Mouse (Mus musculus) limb, embryonic 14.5 days (tissue): ENCODE measurements around the gene Bend3. TPM values are rescaled to one million over a fixed set of nuclear protein-coding genes. Genes with fewer than 3 reads are reported as not detected.

Source experiments
- ATAC-seq: fragments of 200-750 bp; cut with Nextera tagmentation; 2 replicates; pipeline ENCODE4 v1.8.0; 2017; ENCODE audit warnings: low read depth, moderate number of reproducible peaks, moderate TSS enrichment; ENCODE audit not compliant: low FRiP score
- DNase-seq: peaks from one replicate; pipeline ENCODE4 v3.0.0-alpha.2; 2015; ENCODE audit warnings: low spot score
- H3K27ac ChIP-seq: fragments of 300-500 bp; sonication (generic); replicated peaks from 2 replicates; pipeline ENCODE4 v1.5.1; 2014; ENCODE audit warnings: low read depth, mild to moderate bottlenecking, low read length, moderate library complexity, mixed read lengths
- H3K27me3 ChIP-seq: fragments of 300-500 bp; sonication (generic); 2 replicates; pipeline ENCODE4 v1.6.1; 2014; ENCODE audit warnings: low read length, mixed read lengths; ENCODE audit not compliant: control insufficient read depth, insufficient read depth
- H3K36me3 ChIP-seq: fragments of 300-500 bp; sonication (generic); 2 replicates; pipeline ENCODE4 v1.6.1; 2014; ENCODE audit warnings: mild to moderate bottlenecking, low read length, moderate library complexity, mixed read lengths; ENCODE audit not compliant: control insufficient read depth, insufficient read depth
- H3K4me1 ChIP-seq: fragments of 300-500 bp; sonication (generic); 2 replicates; pipeline ENCODE4 v1.6.1; 2014; ENCODE audit warnings: antibody characterized with exemption, low read length, mixed read lengths; ENCODE audit not compliant: control insufficient read depth, insufficient read depth
- H3K4me2 ChIP-seq: fragments of 300-500 bp; sonication (generic); replicated peaks from 2 replicates; pipeline ENCODE4 v1.6.1; 2014; ENCODE audit warnings: low read depth, mild to moderate bottlenecking, low read length, moderate library complexity; ENCODE audit not compliant: severe bottlenecking
- H3K4me3 ChIP-seq: fragments of 300-500 bp; sonication (generic); replicated peaks from 2 replicates; pipeline ENCODE4 v1.5.1; 2014; ENCODE audit warnings: low read length
- H3K9ac ChIP-seq: fragments of 300-500 bp; sonication (generic); 2 replicates; pipeline ENCODE4 v1.6.1; 2014; ENCODE audit warnings: mild to moderate bottlenecking, low read depth, low read length, moderate library complexity; ENCODE audit not compliant: severe bottlenecking
- H3K9me3 ChIP-seq: fragments of 300-500 bp; sonication (generic); 2 replicates; pipeline ENCODE4 v1.6.1; 2016; ENCODE audit warnings: low read length; ENCODE audit not compliant: control insufficient read depth
- POLR2A ChIP-seq: fragments of 200-500 bp; IDR thresholded peaks from 2 replicates; pipeline ENCODE4 v1.8.0; 2012; ENCODE audit warnings: inconsistent platforms, mild to moderate bottlenecking, moderate library complexity, borderline replicate concordance; ENCODE audit not compliant: insufficient read depth, insufficient read length; ENCODE audit errors: extremely low read depth
- WGBS: fragments of 180-500 bp; shearing (Covaris S2); extraction: QIAGEN DNeasy Blood & Tissue Kit; methylation state at CpG from one replicate; pipeline ENCODE4 v1.1.7; 2014; 5-methylcytosine and 5-hydroxymethylcytosine counted together
- polyA plus RNA-seq, 2 experiments: library from polyadenylated mRNA; depleted of rRNA in 1 of 2; stranded (reverse) in 1 of 2; unstranded in 1 of 2; fragments of >200 nt; fragmentation: Nextera tagmentation in 1 of 2; extraction: Ambion mirVana in 1 of 2; gene quantifications; 2 replicates each; pipeline versions ENCODE4 v1.2.1 to v1.2.3; 2012 to 2014

Gene Bend3
- polyA plus RNA-seq, 2 experiments: 5.0 to 9.8 TPM

DNA sequence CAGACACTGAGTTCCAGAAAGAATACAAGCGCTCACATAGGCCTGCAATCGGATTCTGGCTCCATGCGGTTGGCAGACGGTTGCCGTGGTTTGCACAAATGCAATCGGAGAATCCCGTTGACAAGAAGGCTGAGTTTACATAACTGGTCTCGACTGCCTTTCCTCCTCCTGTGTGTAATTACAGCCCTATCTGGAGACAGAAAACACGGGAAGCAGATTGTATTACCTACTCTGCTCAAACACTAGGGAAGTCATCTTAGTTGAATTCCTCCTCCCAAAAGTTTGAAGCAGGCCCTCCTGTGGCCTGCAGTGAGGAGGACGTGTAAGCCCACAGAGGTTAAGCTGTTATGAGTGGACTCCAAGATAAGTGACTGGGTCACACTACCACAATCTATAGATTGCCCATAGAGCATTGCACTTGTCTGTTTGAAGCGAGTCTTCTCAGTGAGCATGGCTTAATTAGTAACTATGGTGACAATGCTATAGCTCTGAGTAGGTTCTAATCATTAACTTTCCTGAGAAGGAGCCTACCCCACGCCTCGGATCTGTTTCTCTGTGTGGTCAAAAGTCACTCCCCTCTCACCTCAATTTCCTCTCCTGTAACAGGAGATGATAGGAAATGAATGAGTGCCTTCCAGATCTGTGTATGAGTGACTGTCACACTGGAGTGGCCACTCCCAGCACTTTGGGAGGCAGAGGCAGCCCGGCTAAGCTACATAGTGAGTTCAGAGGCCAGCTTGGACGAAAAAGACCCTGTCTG lies 37.5 kb upstream of the Bend3 start:
- Histone ChIP-seq H3K4me1 (peaks cover 11% of the 10 kb centered on the region), H3K27ac (no peak overlapping the region), H3K4me2 (no peak overlapping the region), H3K9me3 (no peaks in the 10 kb centered on the region), H3K4me3 (no peak overlapping the region), H3K9ac (no peak overlapping the region), H3K27me3 (no peaks in the 10 kb centered on the region), H3K36me3 (no peaks in the 10 kb centered on the region)
- ATAC-seq: no peak
- DNase-seq: no peak
- TF ChIP-seq POLR2A: no peak
- WGBS: 72% methylated on average over 15 of the region's 15 CpGs

- 88% methylated on average over 3 of the region's 3 CpGs for WGBS
Measured at GRCm38 (mm10) chr10:43448656-43449055, 30.0 kb upstream of the Bend3 start.

GRCm38 (mm10) chr10:43451848-43452662 lies 26.6 kb upstream of the Bend3 start:
- DNase-seq (peak; percentile 84), ATAC-seq (peak; percentile 81; the same call in 1 of the 2 replicates)
- Histone ChIP-seq H3K9ac (no peak overlapping the region; the same call in 1 of the 2 replicates), H3K4me3 (peak overlapping the region; percentile 28), H3K27me3 (no peaks in the 10 kb centered on the region), H3K36me3 (no peaks in the 10 kb centered on the region), H3K27ac (no peak overlapping the region), H3K4me2 (peak overlapping the region; percentile 46), H3K4me1 (no peaks in the 10 kb centered on the region), H3K9me3 (no peaks in the 10 kb centered on the region)
- 23% methylated on average over 16 of the region's 16 CpGs for WGBS
- no peak for TF ChIP-seq POLR2A

More at GRCm38 (mm10) chr10:43448656-43449055, 30.0 kb upstream of the Bend3 start:
- TF ChIP-seq POLR2A: no peak
- no peak overlapping the region for H3K4me3 ChIP-seq
- H3K36me3 ChIP-seq: no peaks in the 10 kb centered on the region
- no peak overlapping the region for H3K27ac ChIP-seq
- DNase-seq: no peak
- no peaks in the 10 kb centered on the region for H3K4me1 ChIP-seq
- ATAC-seq: no peak
- H3K9ac ChIP-seq: no peak overlapping the region
- H3K9me3 ChIP-seq: no peaks in the 10 kb centered on the region
- H3K27me3 ChIP-seq: no peaks in the 10 kb centered on the region
- H3K4me2 ChIP-seq: no peak overlapping the region

- WGBS: 16% methylated on average over 5 of the region's 5 CpGs
- no peaks in the 10 kb centered on the region for H3K27me3 ChIP-seq
- no peak for DNase-seq
- H3K4me3 ChIP-seq: peak overlapping the region; percentile 28
- peak overlapping the region; percentile 46 for H3K4me2 ChIP-seq
- H3K27ac ChIP-seq: no peak overlapping the region
- ATAC-seq: no peak
- no peaks in the 10 kb centered on the region for H3K36me3 ChIP-seq
- no peak overlapping the region; the same call in 1 of the 2 replicates for H3K9ac ChIP-seq
- no peaks in the 10 kb centered on the region for H3K9me3 ChIP-seq
- no peak for TF ChIP-seq POLR2A
- no peaks in the 10 kb centered on the region for H3K4me1 ChIP-seq
Measured at GRCm38 (mm10) chr10:43452663-43452996, 26.0 kb upstream of the Bend3 start.

GRCm38 (mm10) chr10:43454219-43454618 lies 24.4 kb upstream of the Bend3 start:
- Histone ChIP-seq H3K4me3 (no peak overlapping the region), H3K9ac (no peak overlapping the region), H3K9me3 (no peaks in the 10 kb centered on the region), H3K36me3 (no peaks in the 10 kb centered on the region), H3K4me1 (no peaks in the 10 kb centered on the region), H3K27me3 (no peaks in the 10 kb centered on the region), H3K4me2 (no peak overlapping the region), H3K27ac (no peak overlapping the region)
- WGBS: 77% methylated on average over 1 of the region's 1 CpGs
- DNase-seq: no peak
- ATAC-seq: no peak
- TF ChIP-seq POLR2A: no peak
